Mouse (Mus musculus) erythroblast, embryonic 14.5 days (primary cell): ENCODE results near the gene Peg3.

ENCODE experiments used
- GATA1 ChIP-seq: IDR thresholded peaks from 2 replicates; pipeline ENCODE4 v1.6.1; 2012; ENCODE audit warnings: low read length, inconsistent platforms, mixed read lengths
- TAL1 ChIP-seq: IDR thresholded peaks from 3 replicates; pipeline ENCODE4 v1.6.1; 2012; ENCODE audit warnings: low read length, inconsistent platforms, mixed read lengths

GRCm38 (mm10) chr7:6708451-6709180 is 21.6 kb downstream of the Peg3 start:
- TF ChIP-seq GATA1 (no peak), TAL1 (no peak)
